Mouse (Mus musculus) spleen, postnatal 10 days (tissue): Measurements from ENCODE around the gene Ap2a1.

Experiments used
- DNase-seq, 2 experiments: peaks; one replicate each; pipeline ENCODE4 v3.0.0; 2021 to 2022; ENCODE audit warnings: low spot score in 2 of 2

Ap2a1 gene

GRCm38 (mm10) chr7:44866276-44867009 lies 62.9 kb downstream of the Ap2a1 start:
- DNase-seq: peak in 1 of 2 experiments; percentile 66

DNA sequence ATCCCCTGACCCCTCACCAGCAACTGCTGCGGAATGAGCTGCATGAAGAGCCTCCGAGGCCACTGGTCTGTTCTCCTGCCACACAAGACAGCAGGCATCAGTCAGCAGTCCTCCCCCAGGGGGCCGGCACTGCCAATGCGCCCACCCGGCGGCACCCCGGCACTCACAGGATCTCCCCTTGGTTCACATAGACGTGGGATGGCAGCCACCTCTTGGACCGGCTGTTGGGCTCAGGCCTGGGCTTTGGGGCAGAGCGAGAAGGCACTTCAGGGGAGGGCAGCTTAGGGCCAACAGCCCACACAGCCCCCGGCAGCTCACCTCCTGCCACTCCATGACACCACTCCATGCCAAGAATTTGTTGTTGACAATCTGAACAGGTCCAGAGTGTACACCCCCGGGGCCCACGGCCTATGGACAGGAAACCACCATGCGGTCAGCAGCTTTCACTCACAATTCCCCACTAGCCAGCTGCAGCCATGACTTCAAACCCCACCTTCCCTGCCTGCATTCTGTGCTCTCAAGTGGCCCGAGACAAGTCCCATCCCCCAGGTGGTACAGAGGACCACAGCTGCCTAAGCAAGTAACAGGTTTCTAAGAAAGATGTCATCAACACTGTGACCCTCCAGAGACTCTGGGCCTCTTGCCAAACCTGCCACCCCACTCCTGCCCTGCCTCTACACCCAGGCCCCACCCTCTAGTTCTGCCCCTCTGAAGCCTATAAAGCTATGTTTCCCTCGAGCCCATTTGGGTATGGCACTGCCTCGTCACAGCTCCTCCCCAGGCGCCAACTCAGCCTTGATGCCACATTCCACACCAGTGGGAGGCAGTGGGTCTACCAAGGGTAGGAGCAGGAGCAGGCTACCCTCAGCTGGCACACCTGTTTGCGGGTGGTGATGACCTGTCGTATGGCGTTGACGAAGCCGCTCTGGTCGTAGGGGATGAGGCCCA lies 64.4 kb downstream of the Ap2a1 start:
- DNase-seq: peak in 1 of 2 experiments; percentile 46

GRCm38 (mm10) chr7:44863982-44864494 lies 65.3 kb downstream of the Ap2a1 start:
- no peak for DNase-seq

DNA sequence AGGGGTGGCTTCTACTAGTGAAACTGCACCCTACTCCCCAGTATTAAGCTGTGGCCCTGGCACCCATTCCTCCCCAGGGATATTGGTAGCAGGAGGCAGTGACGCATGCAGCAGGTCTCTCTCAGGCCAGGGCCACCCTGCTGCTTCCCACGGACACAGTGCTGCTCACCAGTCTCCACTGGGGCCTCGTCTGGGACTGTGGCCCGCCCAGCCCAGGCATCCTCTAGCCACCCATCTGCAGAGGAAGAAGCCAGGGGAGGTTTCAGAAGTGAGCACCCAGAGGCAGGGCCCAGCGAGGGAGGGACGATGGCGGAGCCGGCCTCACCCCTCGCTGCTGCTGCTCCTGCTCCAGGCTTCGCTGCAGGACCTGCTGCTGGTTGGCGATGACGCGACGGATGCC lies 66.1 kb downstream of the Ap2a1 start:
- DNase-seq: no peak

DNA sequence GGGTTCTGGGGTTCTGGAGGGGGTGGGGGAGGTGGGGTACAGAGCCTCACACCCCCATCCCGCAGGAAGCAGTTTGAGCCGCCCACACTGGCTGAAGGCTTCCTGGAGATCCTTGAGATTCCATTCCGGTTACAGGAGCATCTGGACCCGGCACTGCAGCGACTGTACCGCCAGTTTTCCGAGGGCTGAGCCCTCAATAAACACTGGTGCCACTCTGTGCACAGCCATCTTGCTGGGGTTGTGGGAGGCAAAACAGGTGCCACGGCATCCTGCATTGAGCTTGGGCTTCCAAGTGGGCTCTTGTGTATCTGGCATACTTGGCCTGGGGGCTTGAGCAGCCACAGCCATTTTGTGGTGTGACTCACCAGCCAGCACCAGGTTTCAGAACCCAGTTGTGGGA lies 66.9 kb downstream of the Ap2a1 start:
- no peak for DNase-seq

DNA sequence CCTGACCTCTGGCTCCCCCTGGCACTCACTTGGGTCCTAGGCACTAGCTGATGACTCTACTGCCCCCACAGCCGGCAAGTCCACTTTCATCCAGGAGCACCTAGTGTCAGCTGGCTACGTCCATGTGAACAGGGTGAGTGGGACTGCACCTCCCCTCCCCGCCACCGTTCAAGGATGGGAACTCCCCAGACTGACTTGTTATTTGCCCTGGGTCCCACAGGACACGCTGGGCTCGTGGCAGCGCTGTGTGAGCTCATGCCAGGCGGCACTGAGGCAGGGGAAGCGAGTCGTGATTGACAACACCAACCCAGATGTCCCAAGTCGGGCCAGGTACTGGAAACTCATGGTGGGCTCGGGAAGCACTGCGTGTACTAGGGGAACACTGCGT lies 67.9 kb downstream of the Ap2a1 start:
- no peak for DNase-seq

DNA sequence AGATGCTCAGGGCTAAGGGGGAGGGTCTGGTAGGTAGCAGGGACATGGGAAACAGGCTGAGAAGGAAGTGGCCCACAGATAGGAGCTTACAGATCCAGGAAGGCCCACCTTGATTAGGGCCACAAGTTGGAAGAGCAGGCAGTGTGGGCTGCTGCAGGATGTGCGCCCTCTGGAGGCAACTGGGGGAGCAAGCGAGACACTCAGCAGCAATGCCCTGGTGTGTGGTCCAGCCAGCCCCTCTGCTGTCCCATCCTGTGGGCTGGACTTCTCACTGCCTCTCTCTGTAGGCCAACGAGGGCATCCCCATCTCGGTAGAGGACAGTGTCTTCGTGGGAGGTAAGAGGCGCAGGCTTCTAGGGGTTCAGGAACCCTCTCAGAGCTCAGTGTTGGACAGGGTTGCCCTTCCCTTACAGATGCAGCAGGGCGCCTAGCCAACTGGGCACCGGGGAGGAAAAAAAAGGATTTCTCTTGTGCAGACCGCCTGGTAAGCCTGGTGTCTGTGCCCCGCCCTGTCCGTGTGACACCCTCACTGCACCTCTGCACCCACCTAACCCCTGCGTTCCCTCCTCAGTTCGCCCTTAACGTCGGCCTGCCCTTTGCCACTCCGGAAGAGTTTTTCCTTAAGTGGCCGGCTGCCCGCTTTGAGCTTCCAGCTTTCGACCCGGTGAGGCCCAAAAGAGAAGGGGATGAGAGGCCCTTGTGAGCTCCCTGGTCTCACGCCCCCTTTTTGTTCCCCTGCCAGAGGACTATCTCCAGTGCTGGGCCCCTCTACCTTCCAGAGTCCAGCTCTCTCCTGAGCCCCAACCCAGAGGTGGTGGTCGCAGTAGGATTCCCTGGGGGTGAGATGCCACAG lies 68.5 kb downstream of the Ap2a1 start:
- DNase-seq: peak; percentile 66 to 87

GRCm38 (mm10) chr7:44859896-44860295 lies 69.4 kb downstream of the Ap2a1 start:
- no peak for DNase-seq

DNA sequence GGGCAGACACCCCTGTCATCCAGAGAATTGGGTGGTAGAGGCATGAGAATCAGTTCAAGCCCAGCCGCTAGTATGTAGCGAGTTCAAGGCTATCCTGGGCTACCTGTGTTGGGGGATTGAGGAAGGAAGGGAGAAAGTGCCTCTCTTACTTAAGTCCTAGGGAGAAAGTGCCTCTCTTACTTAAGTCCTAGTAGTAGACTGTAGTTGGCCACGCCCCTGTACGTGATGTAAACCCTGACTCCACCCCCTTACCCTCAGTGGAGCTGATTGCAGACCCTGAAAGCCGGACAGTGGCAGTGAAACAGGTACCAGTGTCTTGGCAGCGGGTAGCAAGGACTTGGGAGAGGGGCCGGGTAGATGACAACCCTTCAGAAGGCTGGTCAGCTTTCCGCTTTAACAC lies 71.4 kb downstream of the Ap2a1 start:
- peak; percentile 65 to 82 for DNase-seq

GRCm38 (mm10) chr7:44857042-44857552 lies 72.2 kb downstream of the Ap2a1 start, which contains the start of gene Pnkp:
Pnkp (plus strand) TSS chr7:44857139.
- peak; percentile 86 to 91 for DNase-seq

GRCm38 (mm10) chr7:44856265-44856916 lies 72.9 kb downstream of the Ap2a1 start:
- peak in 1 of 2 experiments; percentile 42 for DNase-seq

DNA sequence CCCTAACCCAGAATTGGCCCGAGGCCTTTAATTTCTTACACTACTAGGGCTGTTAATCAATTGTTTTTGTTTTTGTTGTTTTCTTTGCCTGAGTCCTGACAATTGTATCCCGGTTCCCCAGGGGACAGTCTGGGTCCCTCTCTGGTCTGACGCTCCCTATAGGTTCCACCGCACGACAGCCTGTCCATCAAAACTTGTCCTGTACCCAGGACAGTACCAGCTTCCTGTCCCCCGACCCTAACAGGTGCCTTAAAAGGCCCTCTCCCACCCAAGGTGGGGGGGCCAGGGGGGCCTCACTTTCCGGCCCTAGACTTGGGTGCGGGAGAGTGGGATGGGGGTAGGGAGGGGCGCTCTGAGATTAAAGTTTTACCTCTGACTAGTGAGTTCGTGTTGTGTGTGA lies 74.3 kb downstream of the Ap2a1 start:
- no peak for DNase-seq

DNA sequence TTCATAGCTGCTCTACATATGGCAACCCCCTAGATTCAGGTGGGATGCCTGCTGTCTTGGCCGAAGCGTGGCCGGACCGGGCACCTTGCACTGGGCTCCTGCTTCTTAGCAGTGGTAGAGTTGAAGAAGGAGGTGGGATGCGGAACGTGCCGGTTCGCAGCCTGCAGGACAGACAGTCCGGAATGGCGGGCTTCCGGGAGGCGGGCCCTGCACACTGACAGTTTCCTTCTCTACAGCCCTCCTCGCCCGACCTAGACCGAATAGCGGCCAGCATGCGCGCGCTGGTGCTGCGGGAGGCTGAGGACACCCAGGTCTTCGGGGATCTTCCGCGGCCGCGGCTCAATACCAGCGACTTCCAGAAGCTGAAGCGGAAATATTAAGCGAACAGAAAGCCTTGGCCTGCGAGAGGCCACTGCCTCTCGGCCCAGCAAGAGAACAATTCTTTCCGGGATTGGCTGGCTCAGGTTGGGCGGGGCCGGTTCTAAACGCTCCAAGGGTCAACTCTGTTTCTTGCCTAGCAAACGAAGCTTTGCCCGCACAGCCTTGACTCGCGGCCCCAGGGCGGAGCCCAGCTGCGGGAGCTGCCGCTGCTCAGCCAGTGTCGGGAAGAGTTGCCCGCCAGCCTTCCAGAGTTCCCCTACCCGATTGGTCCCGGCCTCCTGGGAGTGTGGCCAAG lies 74.8 kb downstream of the Ap2a1 start:
- DNase-seq: peak; percentile 87 to 89

- peak in 1 of 2 experiments; percentile 51 for DNase-seq
Observed at GRCm38 (mm10) chr7:44853596-44854355, 75.5 kb downstream of the Ap2a1 start.

DNA sequence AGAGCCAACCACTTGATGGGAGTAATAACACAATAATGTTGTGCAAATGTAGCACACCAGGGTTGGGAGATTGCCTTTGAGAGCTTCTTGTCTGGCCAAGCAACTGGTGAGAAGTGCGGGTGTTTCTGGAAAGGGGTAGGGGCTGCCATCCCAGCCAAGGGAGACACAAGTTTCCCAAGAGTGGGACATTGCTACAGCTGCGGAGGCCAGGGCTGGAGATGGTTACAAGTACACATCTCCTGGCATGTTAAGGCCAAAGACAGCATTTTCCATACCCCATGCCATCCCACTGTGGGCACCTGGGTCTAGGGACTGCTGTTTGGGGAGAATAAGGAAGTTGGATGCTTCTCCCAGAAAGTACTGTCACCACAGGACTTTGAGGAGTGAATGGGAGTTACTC lies 76.2 kb downstream of the Ap2a1 start:
- DNase-seq: no peak

- DNase-seq: peak in 1 of 2 experiments; percentile 23
Observed at GRCm38 (mm10) chr7:44852259-44853027, 76.9 kb downstream of the Ap2a1 start.

- no peak for DNase-seq
Observed at GRCm38 (mm10) chr7:44851625-44852234, 77.6 kb downstream of the Ap2a1 start.
